Mouse (Mus musculus): ENCODE measurements around the gene Lamb3.
"Not testable (repeated sequence)": the region's sequence is repeated elsewhere in the genome, so short reads cannot be mapped to it uniquely, and the experiment has no call there.

Lamb3 gene

GRCm38 (mm10) chr1:193244235-193244634, 36.7 kb downstream of the Lamb3 start:
- no peak for DNase-seq (ENCODE audit: low spot score)

DNA sequence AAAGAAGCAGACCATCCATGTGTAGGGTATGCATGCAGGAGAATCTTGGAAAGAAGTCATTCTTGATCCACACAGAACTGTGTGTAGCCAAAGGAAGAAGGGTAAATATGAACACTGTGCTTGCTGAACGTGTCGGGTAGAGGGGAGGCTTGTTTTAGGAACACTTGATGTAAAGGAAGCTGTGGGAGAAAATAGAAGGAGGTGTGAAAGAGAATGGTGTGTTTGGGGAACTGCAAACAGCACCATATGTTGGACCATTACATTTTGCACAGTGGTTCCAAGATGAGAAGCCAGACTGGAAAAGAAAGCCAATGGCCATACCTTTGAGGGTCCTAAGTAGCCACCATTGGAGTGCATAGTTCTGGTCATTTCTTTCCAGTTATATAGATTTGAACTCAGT, 42.5 kb downstream of the Lamb3 start:
- no peak for DNase-seq (ENCODE audit: low spot score)

DNA sequence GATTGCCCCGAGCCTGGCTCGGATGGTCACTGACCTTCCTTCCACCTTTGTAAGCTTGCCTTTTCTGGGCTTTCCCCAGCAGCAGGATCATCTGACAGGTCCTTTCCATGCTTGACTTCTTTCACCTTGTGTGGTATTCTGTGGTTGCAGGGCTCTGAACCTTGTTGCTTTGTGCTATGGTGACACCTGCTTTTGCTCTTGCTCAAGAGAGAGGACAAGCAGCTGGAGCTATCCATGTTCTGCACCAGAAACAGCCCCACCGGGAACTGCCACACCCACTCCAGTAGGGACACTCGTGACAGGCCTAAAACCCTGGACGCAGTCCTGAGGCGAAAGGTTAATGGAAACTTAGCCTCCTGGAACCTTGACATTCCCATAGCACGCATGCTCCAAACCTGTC, 43.9 kb downstream of the Lamb3 start:
- no peak for DNase-seq (ENCODE audit: low spot score)

DNA sequence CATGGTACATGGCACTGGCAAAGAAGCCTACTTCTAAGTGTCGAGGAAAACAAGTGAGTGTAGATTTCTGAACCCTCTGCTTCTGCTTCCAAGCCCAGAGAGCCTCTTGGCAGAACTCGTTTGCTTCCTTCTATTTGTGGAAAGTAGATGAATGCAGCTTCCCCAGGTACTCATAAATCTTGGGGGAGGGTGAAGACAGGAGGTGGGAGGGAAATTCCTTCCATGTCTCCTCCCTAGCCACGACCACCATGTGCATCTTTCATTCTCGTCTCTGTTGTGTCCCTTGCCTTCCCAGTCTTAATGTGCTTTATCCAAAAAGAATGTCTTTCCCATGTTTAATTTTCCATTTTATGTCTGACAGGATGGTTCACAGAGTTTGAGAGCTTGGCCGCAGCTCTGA, 45.1 kb downstream of the Lamb3 start:
- DNase-seq (ENCODE audit: low spot score), result no peak

- DNase-seq (ENCODE audit: low spot score), result not testable (repeated sequence)
These were observed 46.4 kb downstream of the Lamb3 start for GRCm38 (mm10) chr1:193253895-193254294.

DNA sequence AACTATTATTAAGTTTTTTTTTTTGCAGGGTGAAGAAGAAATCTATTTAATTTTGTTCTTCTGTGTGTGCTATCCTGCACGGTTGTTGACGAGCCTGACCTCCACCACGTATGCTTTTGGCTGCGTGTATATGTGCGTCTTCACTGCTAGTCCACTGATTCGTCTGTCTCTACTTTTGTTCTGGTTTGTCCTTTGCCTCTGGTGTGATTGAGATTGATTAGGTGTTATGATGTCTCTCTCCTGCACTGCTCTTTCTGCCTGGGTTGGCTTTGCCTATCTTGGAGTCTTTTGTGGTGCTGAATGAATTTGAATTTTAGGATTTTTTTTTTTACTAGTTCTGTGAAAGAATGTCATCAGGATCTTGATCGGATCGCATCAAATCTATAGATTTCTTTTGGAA, 47.5 kb downstream of the Lamb3 start:
- DNase-seq (ENCODE audit: low spot score), result no peak

GRCm38 (mm10) chr1:193255488-193256288, 48.2 kb downstream of the Lamb3 start:
- DNase-seq (ENCODE audit: low spot score), result peak; percentile 79

DNA sequence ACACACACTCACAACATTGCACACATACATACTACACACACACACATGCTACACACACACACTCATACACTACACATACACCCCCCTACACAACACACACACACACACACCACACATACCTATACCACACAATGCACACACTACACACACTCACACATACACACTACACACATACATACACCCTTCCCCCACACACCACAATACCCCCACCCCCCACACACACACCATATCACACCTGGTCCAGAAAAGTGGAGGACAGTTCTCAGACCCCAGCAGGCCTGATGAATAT, 48.7 kb downstream of the Lamb3 start:
- DNase-seq (ENCODE audit: low spot score), result no peak

- DNase-seq (ENCODE audit: low spot score), result peak; percentile 50
These were observed 49.2 kb downstream of the Lamb3 start for GRCm38 (mm10) chr1:193256621-193257098.

DNA sequence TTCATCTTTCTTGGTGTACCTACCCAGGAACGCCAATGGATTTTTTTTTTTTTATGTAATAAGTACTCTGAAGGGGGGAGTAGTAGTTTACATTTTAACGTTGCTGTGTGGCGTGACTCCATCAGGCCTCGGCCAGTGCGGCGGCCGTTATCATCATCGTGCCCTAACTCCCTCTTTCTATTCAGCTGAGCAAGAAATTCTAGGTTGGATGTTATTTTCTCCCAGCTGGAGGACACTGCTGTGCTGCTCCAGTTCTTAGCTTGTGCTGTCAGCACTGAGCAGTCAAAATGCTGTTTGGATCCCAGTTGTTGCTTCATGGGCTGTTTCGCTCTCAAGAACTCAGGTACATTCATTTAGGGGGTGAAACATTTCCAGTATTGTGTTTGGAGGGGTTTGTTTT, 52.1 kb downstream of the Lamb3 start:
- DNase-seq (ENCODE audit: low spot score), result no peak

GRCm38 (mm10) chr1:193261897-193262548, 54.5 kb downstream of the Lamb3 start:
- no peak for DNase-seq (ENCODE audit: low spot score)

DNA sequence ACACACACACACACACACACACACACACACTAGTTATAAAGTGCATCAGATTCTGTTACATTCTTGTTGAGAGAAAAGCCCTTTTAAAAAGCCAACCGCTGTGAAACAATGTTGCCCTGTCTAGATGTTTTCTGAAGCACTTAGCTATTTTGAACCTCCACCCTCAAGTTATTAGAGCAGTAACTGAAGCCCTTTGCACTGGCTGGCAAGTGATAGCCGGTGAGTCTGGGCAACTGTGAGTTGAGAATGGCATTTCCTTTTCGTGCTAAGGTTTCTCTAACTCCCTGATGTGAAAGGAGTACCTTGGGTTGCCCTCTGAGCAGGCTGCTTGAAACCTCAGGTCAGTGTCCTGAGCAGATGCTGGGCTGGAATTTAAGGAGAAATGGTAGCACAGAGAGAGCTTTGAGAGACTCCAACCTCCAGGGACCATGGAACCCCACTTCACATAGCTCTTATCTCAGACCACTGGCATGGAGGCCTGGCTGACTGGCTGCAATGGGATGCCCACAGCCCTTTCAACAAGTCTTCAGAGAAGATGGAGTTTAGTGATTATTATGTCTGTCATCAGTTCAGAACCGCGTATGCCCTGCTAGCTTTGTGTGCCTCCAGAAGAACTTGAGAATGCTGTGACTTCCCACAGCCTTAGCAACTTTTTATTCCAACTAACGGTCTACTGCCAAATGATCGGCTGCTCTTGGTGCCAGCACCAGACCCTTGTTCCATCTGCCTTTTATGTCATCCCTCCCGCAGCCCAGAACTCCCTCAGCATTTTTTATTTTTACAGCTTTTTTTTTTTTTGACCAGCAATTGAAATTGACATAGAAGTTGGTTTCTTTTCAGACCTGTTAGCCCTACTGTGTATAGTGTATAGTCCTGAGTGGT, 55.8 kb downstream of the Lamb3 start:
- DNase-seq (ENCODE audit: low spot score), result no peak

- DNase-seq (ENCODE audit: low spot score), result no peak
These were observed 56.6 kb downstream of the Lamb3 start, which contains the start of gene Hsd11b1 for GRCm38 (mm10) chr1:193263955-193264598. Gene Hsd11b1, minus strand, starts transcription at chr1:193264075.

- no peak for DNase-seq (ENCODE audit: low spot score)
These were observed 58.2 kb downstream of the Lamb3 start for GRCm38 (mm10) chr1:193265734-193266133.

DNA sequence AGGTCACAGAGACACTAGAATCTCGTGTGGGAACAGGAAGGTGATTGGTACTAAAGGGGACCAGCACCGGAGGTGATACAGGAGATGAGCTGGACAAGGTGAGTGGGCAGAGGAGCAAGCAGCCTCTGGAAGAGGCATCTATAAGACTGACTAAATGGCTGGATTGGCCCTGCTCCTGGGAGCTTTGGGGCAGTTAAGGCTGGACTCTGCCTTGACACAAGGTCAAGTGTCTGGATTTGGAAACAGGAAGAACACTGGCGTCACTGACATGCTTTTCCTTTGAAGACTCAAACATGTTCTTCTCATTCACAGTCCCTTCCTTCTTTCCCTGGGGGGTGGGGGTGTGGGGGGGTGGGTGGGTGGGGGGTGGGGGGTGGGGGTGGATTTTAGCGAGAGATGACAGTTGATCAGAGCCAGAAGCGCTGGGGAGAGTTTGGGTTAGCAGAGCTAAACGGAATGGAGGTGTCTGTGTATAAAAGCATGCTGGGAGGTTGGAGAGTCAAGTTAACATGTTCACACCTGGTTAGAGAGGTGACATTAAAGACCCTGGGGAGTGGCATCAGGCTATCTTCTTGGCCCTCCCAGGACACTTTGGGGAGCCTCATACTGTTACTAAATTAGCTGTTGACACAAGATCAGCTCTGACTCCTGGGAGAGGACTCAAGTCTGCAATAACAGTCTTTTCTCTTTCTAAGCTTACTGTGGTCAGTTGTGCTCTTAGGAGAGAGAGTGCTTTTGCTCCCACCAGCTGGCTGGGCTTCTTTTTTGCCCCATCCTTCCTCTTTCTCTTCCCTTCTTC, 63.7 kb downstream of the Lamb3 start:
- no peak for DNase-seq (ENCODE audit: low spot score)

GRCm38 (mm10) chr1:193272137-193272915, 64.8 kb downstream of the Lamb3 start:
- DNase-seq (ENCODE audit: low spot score), result peak; percentile 61

GRCm38 (mm10) chr1:193272916-193273601, 65.6 kb downstream of the Lamb3 start, which contains the start of gene G0s2:
Gene G0s2, minus strand, starts transcription at chr1:193273217.
- DNase-seq (ENCODE audit: low spot score), result peak; percentile 85

GRCm38 (mm10) chr1:193274407-193275071, 67.0 kb downstream of the Lamb3 start:
- peak; percentile 24 for DNase-seq (ENCODE audit: low spot score)

GRCm38 (mm10) chr1:193278414-193279045, 71.0 kb downstream of the Lamb3 start:
- no peak for DNase-seq (ENCODE audit: low spot score)
